Mouse (Mus musculus) lung, adult 2 months (tissue): ENCODE data around the gene Wnt7b.
A peak's percentile ranks its signal among the peaks of the same experiment; 100 is the strongest.

Experiments used
- CTCF ChIP-seq: fragments of 200-500 bp; IDR thresholded peaks from 2 replicates; pipeline ENCODE4 v1.5.1; 2011; ENCODE audit warnings: mild to moderate bottlenecking, low read length, control low read depth; ENCODE audit not compliant: insufficient read depth
- POLR2A ChIP-seq: fragments of 200-500 bp; IDR thresholded peaks from 2 replicates; pipeline ENCODE4 v1.6.1; 2011; ENCODE audit warnings: low read depth, mild to moderate bottlenecking, control low read depth, low read length, borderline replicate concordance; ENCODE audit errors: extremely low read depth

- peak; percentile 95 for TF ChIP-seq CTCF
- no peak for TF ChIP-seq POLR2A
Measured at GRCm38 (mm10) chr15:85583024-85583423, 751 bp upstream of the Wnt7b start.
